Mouse (Mus musculus) layer of hippocampus, adult 18-20 months (tissue): ENCODE results near the gene Olfr963. TPM values are rescaled to one million over a fixed set of nuclear protein-coding genes. Genes with fewer than 3 reads are reported as not detected.
"Not testable (repeated sequence)": the region's sequence is repeated elsewhere in the genome, so short reads cannot be mapped to it uniquely, and the experiment has no call there.

Experiments
- DNase-seq, 2 experiments: peaks; one replicate each; pipeline ENCODE4 v3.0.0; 2022; ENCODE audit warnings: low spot score in 2 of 2
- long read RNA-seq: library from polyadenylated mRNA; stranded (forward); transcript quantifications from one replicate; pipeline ENCODE4 v2.0.0, GENCODE M21; 2021
- total RNA-seq, 2 experiments: library from RNA; stranded (reverse); gene quantifications; 2 replicates each; pipeline ENCODE4 v1.2.3; 2021

Olfr963 gene
- total RNA-seq = not detected
- long read RNA-seq = 0 reads

- no peak for DNase-seq
Measured at GRCm38 (mm10) chr9:39666905-39667304, at the start of gene Olfr963. Gene Olfr963, plus strand, starts transcription at chr9:39667205.

- no peak for DNase-seq
Measured at GRCm38 (mm10) chr9:39621073-39621472, 45.9 kb upstream of the Olfr963 start, which contains the start of gene Olfr960. Gene Olfr960, plus strand, starts transcription at chr9:39621373.

- no peak for DNase-seq
Measured at GRCm38 (mm10) chr9:39623783-39624182, 43.2 kb upstream of the Olfr963 start.

GRCm38 (mm10) chr9:39624711-39625110, 42.3 kb upstream of the Olfr963 start:
- no peak for DNase-seq

- DNase-seq = no peak
Measured at GRCm38 (mm10) chr9:39629069-39629468, 37.9 kb upstream of the Olfr963 start.

- peak; percentile 48 to 76 for DNase-seq
Measured at GRCm38 (mm10) chr9:39633913-39634594, 33.0 kb upstream of the Olfr963 start.

- DNase-seq = no peak
Measured at GRCm38 (mm10) chr9:39644785-39645184, 22.2 kb upstream of the Olfr963 start, which contains the start of gene Olfr961. Gene Olfr961, plus strand, starts transcription at chr9:39645085.

GRCm38 (mm10) chr9:39647382-39647781, 19.6 kb upstream of the Olfr963 start:
- DNase-seq = no peak

- DNase-seq = peak; percentile 17 to 49
Measured at GRCm38 (mm10) chr9:39654756-39655396, 12.1 kb upstream of the Olfr963 start.

GRCm38 (mm10) chr9:39669723-39670122, 2.7 kb downstream of the Olfr963 start:
- DNase-seq = no peak

- no peak for DNase-seq
Measured at GRCm38 (mm10) chr9:39674820-39675219, 7.8 kb downstream of the Olfr963 start.

- DNase-seq = no peak
Measured at GRCm38 (mm10) chr9:39678557-39678956, 11.6 kb downstream of the Olfr963 start.

GRCm38 (mm10) chr9:39679280-39679679, 12.3 kb downstream of the Olfr963 start:
- peak in 1 of 2 experiments; percentile 26 for DNase-seq

GRCm38 (mm10) chr9:39701123-39701522, 34.1 kb downstream of the Olfr963 start:
- DNase-seq = not testable (repeated sequence)

GRCm38 (mm10) chr9:39707017-39707416, 40.0 kb downstream of the Olfr963 start, which contains the start of gene Olfr149:
Gene Olfr149, minus strand, starts transcription at chr9:39707117.
- no peak for DNase-seq

- no peak for DNase-seq
Measured at GRCm38 (mm10) chr9:39708958-39709357, 42.0 kb downstream of the Olfr963 start.

- no peak for DNase-seq
Measured at GRCm38 (mm10) chr9:39711053-39711452, 44.0 kb downstream of the Olfr963 start, which contains the start of gene Olfr965. Gene Olfr965, plus strand, starts transcription at chr9:39711353.

Other genes with a start within 250 kb of the Olfr963 start
- not detected for gene Olfr952, start 240.1 kb upstream of the Olfr963 start, total RNA-seq
- not detected for gene Olfr954, start 210.5 kb upstream of the Olfr963 start, total RNA-seq
- not detected for gene Olfr955, start 195.3 kb upstream of the Olfr963 start, total RNA-seq
- gene Olfr44, start 173.2 kb upstream of the Olfr963 start, total RNA-seq = not detected
- not detected for gene Olfr957, start 151.4 kb upstream of the Olfr963 start, total RNA-seq
- not detected for gene Olfr958, start 113.2 kb upstream of the Olfr963 start, total RNA-seq
- gene Olfr959, start 91.6 kb upstream of the Olfr963 start, total RNA-seq = not detected
- gene AW551984, start 62.8 kb upstream of the Olfr963 start, total RNA-seq = 1 to 10 TPM; 4.5 to 5.5 TPM
- not detected for gene Olfr148, start 56.5 kb upstream of the Olfr963 start, total RNA-seq
- not detected for gene Olfr960, start 45.8 kb upstream of the Olfr963 start, total RNA-seq
- not detected for gene Olfr961, start 22.1 kb upstream of the Olfr963 start, total RNA-seq
- not detected for gene Olfr149, start 39.9 kb downstream of the Olfr963 start, total RNA-seq
- not detected for gene Olfr965, start 44.1 kb downstream of the Olfr963 start, total RNA-seq
- gene Olfr150, start 63.8 kb downstream of the Olfr963 start, total RNA-seq = not detected
- gene Olfr967, start 79.0 kb downstream of the Olfr963 start, total RNA-seq = not detected
- not detected for gene Olfr968, start 116.0 kb downstream of the Olfr963 start, total RNA-seq
- not detected for gene Olfr969, start 123.7 kb downstream of the Olfr963 start, total RNA-seq
- gene Olfr970, start 141.7 kb downstream of the Olfr963 start, total RNA-seq = not detected
- not detected for gene Olfr971, start 169.7 kb downstream of the Olfr963 start, total RNA-seq
- not detected for gene Olfr972, start 199.2 kb downstream of the Olfr963 start, total RNA-seq
- not detected for gene Olfr229, start 240.1 kb downstream of the Olfr963 start, total RNA-seq